ENCODE assay signal across 13 mouse cellular contexts in genomic region chr13:46514484-46514883, GRCm38 (mm10).
"Had no signal": no experiment of that assay in that cellular context is flagged by ENCODE, and none has a peak within 500 bp of the region (broad histone marks: within the 10 kb centered on the region; RNA-seq: fewer than 3 reads in every experiment).

No protein-coding gene starts in this region.

- H3K4me1 ChIP-seq: limb, embryonic 10.5 days; liver, embryonic 15.5 days had no signal

- H3K4me2 ChIP-seq: limb, embryonic 13.5 days; liver, embryonic 12.5 days; liver, embryonic 15.5 days; lung, embryonic 15.5 days; midbrain, embryonic 11.5 days had no signal

- ATAC-seq: liver, embryonic 12.5 days had no signal

- H3K9me3 ChIP-seq: limb, embryonic 10.5 days; liver, embryonic 12.5 days; liver, embryonic 15.5 days; lung, embryonic 15.5 days had no signal

- H3K36me3 ChIP-seq: limb, embryonic 10.5 days; limb, embryonic 13.5 days; liver, embryonic 12.5 days; liver, embryonic 15.5 days; lung, embryonic 15.5 days had no signal

- H3K4me3 ChIP-seq: limb, embryonic 10.5 days; limb, embryonic 13.5 days; liver, embryonic 12.5 days; liver, embryonic 15.5 days; lung, embryonic 15.5 days had no signal

- H3K27me3 ChIP-seq: limb, embryonic 13.5 days; liver, embryonic 12.5 days; liver, embryonic 15.5 days; lung, embryonic 15.5 days had no signal

- H3K27ac ChIP-seq: limb, embryonic 10.5 days; limb, embryonic 13.5 days; liver, embryonic 12.5 days; liver, embryonic 15.5 days; lung, embryonic 15.5 days had no signal

- DNase-seq: kidney, postnatal 10 days; kidney, postnatal 36 days; liver; midbrain, embryonic 14.5 days; thymus, adult 2 months; thymus, postnatal 14 days; thymus, postnatal 4 days had no signal

- H3K9ac ChIP-seq: limb, embryonic 13.5 days; liver, embryonic 12.5 days; liver, embryonic 15.5 days; lung, embryonic 15.5 days had no signal
